Mouse (Mus musculus) c-Kit-positive CD71-positive TER-119-positive erythroid progenitor cells, embryonic 14.5 days (primary cell): ENCODE measurements at regions not wholly inside any gene's neighbourhood (a gene's known extent, or its start where the extent isn't known, plus 50 kb on each side); places are given as distances from the start of the nearest gene placed in this dataset.
"Not testable (repeated sequence)": the region's sequence is repeated elsewhere in the genome, so short reads cannot be mapped to it uniquely, and the experiment has no call there.

Source experiments
- DNase-seq: peaks from one replicate; pipeline ENCODE4 v3.0.0-alpha.2; 2013; ENCODE audit warnings: low spot score

DNA sequence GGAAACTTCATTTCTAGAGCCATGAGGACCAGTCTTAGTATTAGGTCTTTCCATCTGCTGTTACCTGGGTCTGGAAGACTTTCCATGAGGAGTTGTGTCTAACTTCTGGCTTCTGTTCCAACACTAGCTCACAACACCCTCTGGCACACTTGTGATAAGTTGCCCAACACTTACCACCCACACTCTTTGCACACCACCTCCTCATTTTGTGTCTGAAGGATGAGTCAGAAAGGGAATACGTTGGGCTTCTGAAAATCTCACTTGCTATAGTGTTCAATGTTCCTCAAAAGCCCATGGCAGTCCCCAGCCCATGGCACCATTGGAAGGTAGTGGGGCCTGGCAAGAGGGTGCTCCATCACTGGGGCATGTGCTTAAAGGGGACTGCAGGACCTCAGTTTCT lies 161.5 kb downstream of the Cartpt start:
- DNase-seq = no peak

DNA sequence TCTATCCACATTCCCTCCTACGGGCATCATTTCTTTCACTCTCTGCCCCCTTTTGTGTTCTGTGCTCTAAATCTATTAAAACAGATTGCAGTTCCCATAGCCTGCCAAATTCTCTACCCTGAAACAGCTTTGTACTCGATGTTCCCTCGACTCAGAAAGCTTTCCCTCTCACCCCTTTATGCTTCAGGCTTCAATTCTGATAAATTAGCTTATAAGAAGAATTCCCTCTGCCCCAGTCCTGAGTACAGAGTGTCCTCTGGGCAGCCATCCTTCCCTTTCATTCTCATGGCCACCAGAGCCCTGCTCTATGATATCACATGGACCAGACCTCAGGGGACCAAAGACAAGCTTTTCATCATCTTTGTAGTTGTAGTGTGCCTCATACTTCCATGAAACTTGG lies 163.6 kb downstream of the Cartpt start:
- no peak for DNase-seq

DNA sequence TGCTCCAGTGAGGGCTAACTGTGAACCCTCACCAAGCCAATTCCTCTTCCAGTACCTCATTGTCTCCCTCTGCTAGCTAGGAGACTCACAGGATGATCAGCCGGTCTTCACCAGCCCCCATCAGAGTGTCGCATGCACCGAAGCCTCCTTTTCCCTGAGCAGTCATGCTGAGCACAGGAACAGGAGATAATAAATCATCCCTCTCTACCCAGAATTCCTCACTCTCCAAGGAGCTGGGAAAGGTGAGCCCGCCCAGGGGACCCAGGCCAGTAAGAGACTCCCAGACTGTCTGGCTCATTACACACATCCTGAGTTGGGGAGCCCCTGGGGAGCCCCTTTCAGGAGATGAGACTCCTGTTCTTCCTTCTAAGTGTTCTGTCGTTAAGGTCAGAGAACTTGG lies 171.7 kb downstream of the Cartpt start:
- no peak for DNase-seq

DNA sequence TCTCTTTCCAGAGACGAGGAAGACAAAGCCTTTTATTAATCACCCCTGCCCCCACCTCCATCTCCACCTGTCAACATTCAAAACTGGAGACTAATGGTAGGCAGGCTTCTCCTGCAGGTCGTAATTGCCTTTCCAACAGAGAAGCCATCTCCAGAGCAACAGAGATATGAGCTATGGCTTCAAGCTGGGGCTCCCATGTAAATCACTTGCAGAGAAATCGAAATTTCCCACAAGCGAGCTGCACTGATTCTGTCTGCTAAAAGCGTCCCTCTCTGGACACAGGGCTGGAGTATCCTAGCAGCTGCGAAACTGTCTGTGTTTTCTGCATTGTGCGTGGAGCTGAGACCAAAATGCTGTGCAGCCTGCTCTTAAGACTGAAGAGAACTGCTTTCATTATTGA lies 176.6 kb downstream of the Cartpt start:
- DNase-seq = no peak

DNA sequence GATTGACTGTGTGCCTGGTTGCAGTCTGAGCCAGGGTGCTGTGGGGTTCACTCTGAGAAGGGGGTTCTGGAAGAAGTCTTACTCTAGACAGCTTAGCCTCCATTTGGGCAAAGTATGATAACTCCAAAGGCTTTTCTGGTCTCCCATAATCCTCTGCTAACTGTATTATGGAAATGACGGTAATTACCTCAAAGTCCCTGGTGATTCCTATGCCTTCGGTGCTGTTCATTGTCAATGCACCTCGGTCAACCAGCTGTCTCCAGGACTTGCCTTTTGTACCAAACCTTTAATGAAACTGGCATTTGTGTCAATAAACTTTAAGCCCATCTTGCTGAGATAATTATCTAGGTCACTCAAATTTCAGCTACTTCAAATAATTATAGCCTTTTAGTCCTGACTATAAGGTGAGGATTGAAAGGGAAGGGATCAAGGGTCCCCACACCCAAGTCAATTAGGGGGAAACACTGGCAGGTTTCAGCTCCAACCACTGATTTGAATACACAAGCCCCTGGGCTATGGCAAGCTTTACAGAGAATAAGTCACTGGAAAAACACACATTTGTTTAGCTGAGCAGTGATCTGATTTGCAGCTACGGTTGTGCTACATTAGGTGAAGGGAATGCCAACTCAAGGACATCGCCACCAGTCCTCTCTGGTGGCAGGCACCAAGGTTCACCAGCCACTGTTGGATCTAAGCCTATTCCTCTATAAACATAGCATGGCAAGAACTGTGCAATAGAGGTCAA lies 177.5 kb downstream of the Cartpt start:
- DNase-seq = no peak

DNA sequence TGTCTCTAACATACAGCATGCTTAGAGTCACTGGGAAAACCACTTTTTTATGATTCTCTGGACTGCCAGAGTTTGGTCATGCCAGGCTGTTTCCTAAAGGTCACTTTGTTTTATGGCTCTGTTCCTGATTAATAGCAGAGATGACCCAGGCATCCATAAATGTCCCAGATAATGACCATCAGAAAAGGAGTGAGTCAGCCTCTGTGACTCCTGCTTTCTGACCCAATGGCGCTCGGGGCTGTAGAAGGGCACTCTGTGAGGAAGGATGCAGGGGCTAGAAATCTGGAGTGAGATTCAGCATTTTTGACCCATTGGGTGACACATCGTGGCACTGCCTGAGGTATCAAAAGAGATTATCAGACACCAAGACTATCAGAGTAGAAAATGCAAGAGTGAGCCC lies 180.3 kb downstream of the Cartpt start:
- DNase-seq = no peak

GRCm38 (mm10) chr13:99696559-99696890 lies 180.2 kb upstream of the Map1b start:
- DNase-seq = no peak

DNA sequence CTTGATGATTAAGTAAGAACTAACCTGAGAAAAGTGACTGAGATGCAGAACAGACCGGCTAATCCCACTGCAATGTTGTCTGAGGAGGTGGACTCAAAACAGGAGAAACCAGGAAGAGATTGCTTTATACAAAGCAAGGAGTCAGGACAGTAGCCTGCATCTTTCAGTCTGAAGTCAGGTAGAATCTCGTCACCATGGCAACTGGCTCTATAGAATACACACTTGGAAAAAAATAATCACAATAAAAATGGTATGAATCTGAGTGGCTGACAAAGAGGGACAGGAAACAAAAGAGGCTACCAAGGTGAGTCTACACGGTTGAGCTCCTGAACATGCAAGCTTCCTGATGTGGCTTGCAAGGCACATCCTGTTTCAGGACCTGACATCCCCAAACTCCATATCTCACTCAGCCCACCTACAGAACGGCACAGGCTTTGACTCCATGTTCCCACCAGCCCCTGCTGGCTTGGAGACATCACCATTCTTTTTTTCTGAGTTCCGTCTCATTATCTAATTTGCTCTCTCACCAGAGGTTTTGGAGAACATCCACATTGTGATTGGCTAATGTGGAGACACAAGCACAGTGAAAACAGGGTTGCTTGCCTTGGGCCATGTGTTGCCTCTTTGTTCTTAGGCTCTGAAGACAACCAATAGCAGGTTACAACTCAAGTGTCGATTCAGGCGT lies 179.7 kb upstream of the Map1b start:
- no peak for DNase-seq

GRCm38 (mm10) chr13:99679934-99680333 lies 163.6 kb upstream of the Map1b start:
- DNase-seq = no peak

- no peak for DNase-seq
These were observed 163.1 kb upstream of the Map1b start for GRCm38 (mm10) chr13:99679430-99679829.

GRCm38 (mm10) chr13:99676393-99676792 lies 160.1 kb upstream of the Map1b start:
- DNase-seq = no peak

DNA sequence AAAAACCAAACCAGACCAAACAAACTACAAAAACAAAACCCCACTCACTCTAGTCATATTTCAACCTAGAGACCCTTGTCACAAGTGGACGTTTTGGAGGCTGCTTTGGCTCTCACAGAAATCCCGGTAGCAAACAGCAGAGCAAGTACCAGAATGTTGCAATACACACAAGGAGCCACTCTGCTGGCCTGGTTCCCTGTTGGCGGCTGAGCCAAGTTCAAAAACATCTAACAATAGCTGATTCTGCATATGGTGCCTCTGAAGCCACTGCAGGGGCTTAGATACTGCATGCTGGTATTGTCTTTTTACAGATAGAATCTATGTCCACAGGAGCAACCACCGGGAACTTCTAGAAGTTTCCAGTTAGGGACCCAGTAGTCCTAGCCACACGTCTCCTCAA lies 159.6 kb upstream of the Map1b start:
- DNase-seq = no peak

DNA sequence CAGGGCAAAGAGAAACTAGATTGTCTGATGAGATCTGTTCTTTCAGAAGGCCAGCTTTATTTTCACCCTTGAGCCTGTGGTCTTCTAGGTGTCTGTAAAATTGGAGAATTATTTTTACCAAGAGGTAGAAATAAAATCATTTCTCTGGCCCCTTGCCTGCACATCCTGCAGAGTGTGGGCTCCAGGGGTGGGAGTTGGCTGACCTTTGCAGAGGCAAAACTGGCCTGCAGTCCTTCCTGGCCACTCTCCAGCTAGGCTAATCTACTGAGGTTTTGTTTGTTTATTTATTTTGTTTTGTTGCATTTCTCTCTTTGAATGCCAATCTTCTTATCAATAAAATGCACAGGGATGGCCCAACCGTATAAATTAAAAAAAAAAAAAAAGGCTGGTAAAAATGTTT lies 156.4 kb upstream of the Map1b start:
- DNase-seq = no peak

GRCm38 (mm10) chr13:99671747-99672146 lies 155.4 kb upstream of the Map1b start:
- no peak for DNase-seq

GRCm38 (mm10) chr13:99669987-99670534 lies 153.7 kb upstream of the Map1b start:
- no peak for DNase-seq

DNA sequence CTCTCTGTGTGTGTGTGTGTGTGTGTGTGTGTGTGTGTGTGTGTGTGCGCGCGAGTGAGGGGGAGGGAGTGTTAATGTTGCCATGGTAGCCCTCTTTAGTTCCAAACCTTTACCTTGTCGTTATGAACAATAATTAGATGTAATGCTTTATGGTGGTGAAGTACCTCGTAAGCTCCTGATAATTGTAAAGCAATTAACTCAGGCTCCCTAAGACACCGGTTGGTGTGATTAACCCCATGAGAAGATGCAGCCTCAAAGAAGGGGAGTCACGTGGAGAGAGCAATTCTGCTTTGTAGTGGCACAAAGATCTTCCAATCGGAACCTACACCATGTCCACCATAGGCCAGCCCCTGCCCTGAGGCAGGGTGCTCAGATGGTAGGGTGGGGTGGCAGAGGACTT lies 152.3 kb upstream of the Map1b start:
- DNase-seq = no peak

GRCm38 (mm10) chr13:99666086-99666485 lies 149.7 kb upstream of the Map1b start:
- no peak for DNase-seq

GRCm38 (mm10) chr13:99663422-99663821 lies 147.1 kb upstream of the Map1b start:
- not testable (repeated sequence) for DNase-seq

GRCm38 (mm10) chr13:99647661-99648204 lies 131.4 kb upstream of the Map1b start:
- no peak for DNase-seq

DNA sequence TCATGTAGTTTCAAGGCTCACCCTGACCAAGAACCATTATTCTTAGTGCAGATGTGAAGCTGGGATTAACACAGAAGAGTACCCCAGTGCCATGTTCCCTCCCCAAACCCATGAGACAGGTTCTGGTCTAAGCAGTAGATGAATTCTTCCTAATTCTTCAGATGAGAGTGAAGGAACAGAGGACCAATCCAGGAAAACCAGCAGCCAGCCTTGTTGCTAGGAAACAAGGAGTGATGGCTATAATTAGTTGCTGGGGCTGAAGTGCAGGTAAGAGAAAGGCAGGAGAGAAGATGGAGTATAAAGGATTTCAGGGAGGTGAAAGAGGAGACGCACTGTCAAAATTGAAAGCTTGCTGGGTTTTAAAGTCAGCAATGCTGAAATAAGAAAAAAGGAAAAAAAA lies 128.4 kb upstream of the Map1b start:
- DNase-seq = no peak

- DNase-seq = no peak
These were observed 126.5 kb upstream of the Map1b start for GRCm38 (mm10) chr13:99642811-99643210.

GRCm38 (mm10) chr13:99642301-99642700 lies 126.0 kb upstream of the Map1b start:
- no peak for DNase-seq

GRCm38 (mm10) chr13:99641386-99642165 lies 125.2 kb upstream of the Map1b start:
- no peak for DNase-seq
